Mouse (Mus musculus): ENCODE results near the gene Cxcl3. TPM values are rescaled to one million over a fixed set of nuclear protein-coding genes. Genes with fewer than 3 reads are reported as not detected.

Cxcl3 gene
- not detected in 2 replicates for total RNA-seq (2021)
- long read RNA-seq = 0 reads

DNA sequence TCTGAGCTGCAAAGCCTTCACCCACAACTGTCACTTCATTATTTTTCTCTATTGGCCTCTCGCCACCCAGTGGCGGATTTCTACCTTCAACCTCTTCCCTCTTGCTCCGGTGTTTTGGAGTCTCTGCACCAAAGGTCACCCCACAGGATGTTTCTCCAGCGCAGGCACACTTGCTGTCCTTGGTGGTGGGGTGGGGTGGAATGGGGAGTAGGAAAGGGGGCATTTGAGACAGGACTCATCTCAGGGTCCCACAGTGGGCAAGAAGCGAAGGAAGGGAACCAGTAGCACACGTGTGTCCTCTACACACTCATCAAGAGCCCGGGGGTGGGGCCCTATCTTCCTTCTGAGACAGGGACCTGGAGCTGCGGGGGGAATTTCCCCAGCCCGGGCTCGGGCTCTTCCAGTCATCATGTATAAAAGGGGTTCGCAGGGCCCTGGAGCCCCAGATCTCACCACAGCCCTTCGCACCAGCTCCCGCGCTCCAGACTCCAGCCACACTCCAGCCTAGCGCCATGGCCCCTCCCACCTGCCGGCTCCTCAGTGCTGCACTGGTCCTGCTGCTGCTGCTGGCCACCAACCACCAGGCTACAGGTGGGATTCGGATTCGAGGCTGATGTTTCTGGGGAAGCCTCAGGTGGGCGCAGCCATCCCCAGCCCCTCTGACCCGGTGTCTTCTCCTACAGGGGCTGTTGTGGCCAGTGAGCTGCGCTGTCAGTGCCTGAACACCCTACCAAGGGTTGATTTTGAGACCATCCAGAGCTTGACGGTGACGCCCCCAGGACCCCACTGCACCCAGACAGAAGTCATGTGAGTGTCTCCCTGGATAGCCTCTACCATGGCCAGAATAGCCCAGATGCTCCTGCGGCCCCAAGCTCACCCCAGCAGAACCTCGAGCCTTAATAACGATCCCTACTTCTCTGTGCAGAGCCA, at the start of gene Cxcl3:
Cxcl3 (plus strand) TSS at position 445 of the 930 bp plus-strand sequence.
- no peak for DNase-seq

GRCm38 (mm10) chr5:90742029-90742428, 43.9 kb upstream of the Cxcl3 start:
- no peak for DNase-seq

DNA sequence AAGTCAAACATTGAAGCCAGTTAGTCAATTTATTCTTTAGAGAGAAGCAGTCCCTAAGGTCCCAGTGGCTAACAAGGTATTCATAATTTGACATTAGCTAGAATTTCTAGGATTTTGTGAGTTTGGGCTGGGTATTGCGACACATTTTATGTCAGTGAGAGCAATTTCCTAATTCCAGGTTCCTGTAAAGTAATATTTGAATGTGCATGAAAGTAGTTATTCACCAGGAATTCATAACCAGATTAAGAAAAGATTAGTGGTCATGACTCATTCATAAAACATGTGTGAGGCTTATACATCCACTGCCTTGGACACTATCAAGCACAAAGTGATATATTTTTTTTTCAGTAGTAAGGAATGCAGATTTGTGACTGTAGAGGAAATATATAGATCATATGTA, 32.0 kb upstream of the Cxcl3 start:
- DNase-seq = no peak

GRCm38 (mm10) chr5:90758020-90758605, 27.8 kb upstream of the Cxcl3 start:
- DNase-seq = no peak

DNA sequence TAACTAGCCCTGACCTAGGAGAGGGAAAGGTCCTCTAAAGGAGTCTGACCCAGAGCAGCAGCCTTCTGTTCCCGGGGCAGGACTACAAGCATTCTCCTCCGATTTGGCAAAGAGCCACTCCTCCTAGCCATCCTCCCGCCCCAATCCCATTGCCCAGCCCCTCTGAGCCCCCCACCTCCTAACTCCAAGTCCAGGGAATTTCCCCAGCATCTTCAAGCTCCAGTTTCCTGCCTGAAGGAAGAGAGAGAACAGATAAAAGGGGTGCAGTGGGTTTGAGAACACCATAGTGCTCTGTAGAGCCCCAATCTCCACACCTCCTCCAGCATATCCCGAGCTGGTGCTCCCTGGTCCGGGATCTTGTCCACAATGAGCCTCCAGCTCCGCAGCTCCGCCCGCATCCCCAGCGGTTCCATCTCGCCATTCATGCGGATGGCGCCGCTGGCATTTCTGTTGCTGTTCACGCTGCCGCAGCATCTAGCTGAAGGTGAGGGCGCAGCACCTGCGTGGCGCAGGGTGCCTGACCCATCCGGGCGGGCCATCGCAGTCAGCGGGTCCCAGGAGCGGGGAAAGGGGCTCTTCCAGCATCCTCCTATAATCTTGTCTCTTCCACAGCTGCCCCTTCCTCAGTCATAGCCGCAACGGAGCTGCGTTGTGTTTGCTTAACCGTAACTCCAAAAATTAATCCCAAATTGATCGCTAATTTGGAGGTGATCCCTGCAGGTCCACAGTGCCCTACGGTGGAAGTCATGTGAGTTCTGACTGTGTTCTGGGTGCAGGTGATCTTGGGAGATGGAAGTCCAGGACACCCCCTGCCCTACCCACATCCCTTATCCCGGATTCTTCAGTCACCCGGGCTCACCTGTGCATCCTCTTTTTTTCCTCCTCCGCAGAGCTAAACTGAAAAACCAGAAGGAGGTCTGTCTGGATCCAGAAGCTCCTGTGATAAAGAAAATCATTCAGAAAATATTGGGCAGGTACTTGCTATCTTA, 26.5 kb upstream of the Cxcl3 start, which contains the start of gene Cxcl5:
Cxcl5 (plus strand) TSS at position 284 of the 989 bp plus-strand sequence.
- no peak for DNase-seq

DNA sequence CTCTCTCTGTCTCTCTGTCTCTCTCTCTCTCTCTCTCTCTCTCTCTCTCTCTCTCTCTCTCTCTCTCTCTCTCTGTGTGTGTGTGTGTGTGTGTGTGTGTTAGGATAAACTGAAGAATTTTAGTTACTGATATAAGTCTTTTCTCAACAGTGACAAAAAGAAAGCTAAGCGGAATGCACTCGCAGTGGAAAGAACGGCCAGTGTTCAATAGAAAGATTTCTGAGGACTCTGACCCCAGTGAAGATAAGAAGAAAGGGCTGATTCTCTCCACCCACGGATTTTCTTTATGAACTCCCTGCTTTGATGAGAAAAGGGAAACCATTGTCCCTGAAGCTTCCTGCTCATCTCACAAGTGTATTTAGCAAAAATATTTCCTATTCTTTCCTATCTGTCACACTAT, 25.6 kb upstream of the Cxcl3 start:
- DNase-seq = no peak

- no peak for DNase-seq
These were observed 25.1 kb upstream of the Cxcl3 start for GRCm38 (mm10) chr5:90760844-90761243.

- DNase-seq = no peak
These were observed 24.1 kb upstream of the Cxcl3 start for GRCm38 (mm10) chr5:90761834-90762233.

DNA sequence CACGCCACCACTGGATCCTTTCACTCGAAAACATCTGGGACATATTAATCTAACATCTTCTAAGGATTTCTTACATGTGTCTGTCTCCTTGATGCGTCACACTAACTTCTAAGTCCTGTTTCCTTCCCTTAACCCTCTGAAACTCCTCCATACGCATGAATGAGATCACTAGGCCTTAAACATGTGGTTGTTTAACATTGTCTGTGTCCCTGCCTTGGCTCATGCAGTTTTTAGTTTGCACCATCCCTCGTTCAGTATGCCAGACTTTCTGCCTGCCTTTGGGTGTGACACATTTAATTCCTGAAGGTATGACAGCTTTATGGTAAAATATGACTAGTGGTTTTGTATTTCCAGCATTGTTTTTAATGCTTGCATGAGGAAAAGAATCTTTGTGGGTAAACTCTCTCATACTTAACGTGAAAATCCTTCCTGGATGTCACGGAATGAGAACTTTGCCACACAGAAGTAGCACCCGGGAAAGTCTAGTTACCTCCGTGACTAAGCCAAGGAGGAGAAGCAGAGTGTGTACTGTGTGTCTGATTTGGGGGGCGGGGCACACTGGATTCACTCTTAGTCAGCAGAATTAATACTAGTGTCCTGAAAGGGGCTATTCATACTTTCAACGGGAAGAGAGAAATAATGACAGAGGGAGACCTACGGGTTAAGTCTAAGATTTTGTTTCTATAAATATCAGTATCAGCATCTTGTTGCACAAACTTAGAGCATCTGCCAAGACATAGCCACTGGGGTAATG, 21.8 kb upstream of the Cxcl3 start:
- no peak for DNase-seq

GRCm38 (mm10) chr5:90765821-90766606, 19.9 kb upstream of the Cxcl3 start:
- DNase-seq = no peak

GRCm38 (mm10) chr5:90768218-90768617, 17.7 kb upstream of the Cxcl3 start, which contains the start of gene Ppbp:
Gene Ppbp, plus strand, starts transcription at chr5:90768518.
- DNase-seq = no peak

DNA sequence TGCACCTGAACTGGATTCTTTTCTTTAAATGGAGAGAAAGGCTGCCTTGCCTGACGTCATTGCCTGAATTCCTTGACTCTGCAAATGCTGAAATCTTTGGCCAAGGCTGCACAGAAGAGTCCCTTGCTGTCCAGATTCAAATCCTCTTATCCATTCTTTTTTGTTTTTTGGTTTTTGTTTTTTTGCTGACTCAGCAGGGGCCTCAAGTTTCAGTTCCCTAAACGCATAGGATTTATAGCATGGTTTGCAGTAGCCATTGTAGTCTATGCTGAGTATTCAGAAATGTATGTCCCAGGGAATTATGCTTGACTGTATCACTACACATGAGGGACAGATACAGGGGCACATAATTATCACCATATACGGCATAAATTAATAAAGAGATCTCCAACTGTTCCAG, 14.5 kb upstream of the Cxcl3 start:
- DNase-seq = no peak

GRCm38 (mm10) chr5:90771880-90772653, 13.8 kb upstream of the Cxcl3 start, which contains the start of gene Pf4:
Gene Pf4, plus strand, starts transcription at chr5:90772435.
- DNase-seq = no peak

- DNase-seq = no peak
These were observed 10.3 kb upstream of the Cxcl3 start for GRCm38 (mm10) chr5:90775562-90775961.

GRCm38 (mm10) chr5:90777621-90778020, 8.3 kb upstream of the Cxcl3 start:
- DNase-seq = no peak

- DNase-seq = no peak
These were observed 7.0 kb upstream of the Cxcl3 start for GRCm38 (mm10) chr5:90778856-90779255.

GRCm38 (mm10) chr5:90783697-90784096, 2.2 kb upstream of the Cxcl3 start:
- no peak for DNase-seq

DNA sequence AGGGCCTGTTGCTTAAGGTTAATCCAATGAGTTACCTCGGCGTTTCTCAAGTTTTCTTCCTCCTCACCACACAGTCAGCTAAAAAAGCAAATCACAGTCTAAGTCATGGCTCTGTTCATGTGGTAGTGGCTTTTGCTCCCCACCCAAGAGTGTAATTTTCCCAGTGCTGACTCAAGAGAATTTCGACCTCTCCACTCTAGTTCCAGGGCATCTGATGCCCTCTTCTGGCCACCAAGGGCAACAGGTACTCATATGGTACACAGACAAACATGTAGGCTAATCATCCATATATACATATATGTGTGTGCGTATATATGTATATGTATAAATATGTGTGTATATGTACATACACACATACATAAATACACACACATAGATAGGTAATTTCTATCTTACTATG, 2.2 kb downstream of the Cxcl3 start:
- DNase-seq = no peak

DNA sequence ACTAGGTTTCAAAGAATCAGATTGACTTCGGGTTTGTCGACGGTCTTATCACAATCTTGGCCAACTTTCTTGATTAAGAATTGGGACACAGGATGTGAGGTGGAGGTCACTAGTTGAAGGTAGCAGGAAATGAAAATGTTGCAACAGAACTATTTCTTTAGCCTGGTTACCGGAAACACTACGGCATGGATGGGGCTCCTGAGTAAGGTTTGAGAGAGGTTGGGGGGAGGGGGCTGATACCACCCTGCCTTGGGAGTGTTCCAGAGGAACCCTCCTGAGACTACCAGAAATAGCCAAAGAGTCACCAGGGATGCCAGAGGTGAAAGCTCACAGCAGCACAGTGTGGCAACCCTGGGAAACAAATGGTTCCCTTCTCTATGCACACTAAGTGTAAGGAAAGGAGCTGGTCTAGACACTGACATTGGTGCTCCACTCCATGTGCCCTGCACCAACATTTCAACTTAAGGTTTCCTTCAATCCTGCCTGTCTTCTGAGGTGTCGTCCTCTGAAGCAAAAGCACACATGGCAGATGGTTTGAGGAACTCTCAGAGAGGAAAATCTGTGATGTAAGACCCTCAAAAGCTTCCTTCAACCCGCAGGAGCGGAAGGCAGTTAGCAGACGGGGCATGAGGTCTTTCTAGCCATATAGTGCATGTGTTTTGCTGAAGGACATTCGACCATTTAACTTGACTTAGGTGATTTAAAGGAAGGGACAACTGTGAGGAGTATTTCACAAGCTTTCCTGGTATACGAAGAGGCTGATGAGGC, 3.6 kb downstream of the Cxcl3 start:
- DNase-seq = no peak
